Mouse (Mus musculus): ENCODE measurements around the gene Arl1. TPM values are rescaled to one million over a fixed set of nuclear protein-coding genes. Genes with fewer than 3 reads are reported as not detected.

Gene Arl1
- total and polyA plus RNA-seq, 3 experiments = 51.7 to 93.6 TPM; not detected in 1

DNA sequence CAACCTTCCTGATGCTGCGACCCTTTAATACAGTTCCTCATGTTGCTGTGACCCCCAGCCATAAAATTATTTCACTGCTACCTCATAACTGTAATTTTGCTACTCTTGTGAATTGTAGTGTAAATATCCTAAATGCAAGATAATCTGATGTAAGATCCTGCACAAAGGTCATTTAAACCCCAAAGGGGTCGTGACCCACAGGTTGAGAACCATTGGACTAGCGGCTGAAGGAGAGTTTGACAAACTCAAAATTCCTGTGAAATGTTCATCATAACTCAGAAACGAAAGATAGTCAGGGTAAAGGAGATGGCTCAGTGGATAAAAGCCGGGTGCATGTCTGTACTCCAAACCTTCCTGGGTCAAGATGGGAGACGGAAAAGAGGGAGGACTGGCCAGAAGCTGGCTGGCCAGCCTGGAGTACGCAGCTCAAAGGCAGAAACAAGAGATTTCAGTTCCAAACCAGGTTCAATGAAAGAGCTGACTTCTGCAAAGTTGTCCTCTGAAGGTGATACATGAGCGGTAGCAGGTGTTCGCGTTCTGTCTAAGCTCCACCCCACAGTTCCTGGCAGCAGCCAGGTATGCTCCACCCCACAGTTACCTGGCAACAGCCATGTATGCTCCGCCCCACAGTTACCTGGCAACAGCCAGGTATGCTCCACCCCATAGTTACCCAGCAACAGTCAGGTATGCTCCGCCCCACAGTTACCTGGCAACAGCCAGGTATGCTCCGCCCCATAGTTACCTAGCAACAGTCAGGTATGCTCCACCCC lies 13.5 kb upstream of the Arl1 start:
- H3K27me3 ChIP-seq (ENCODE audit: control insufficient read depth in 1 of 2, insufficient read depth in 2 of 2, low read length in 2 of 2) = peaks cover 0 to 5% of the 10 kb centered on the region in 2 experiments; a peak in 3 of 4 replicates
- H3K36me3 ChIP-seq (ENCODE audit: control insufficient read depth in 1 of 2, insufficient read depth in 2 of 2, low read length in 2 of 2) = peaks cover 0 to 5% of the 10 kb centered on the region in 2 experiments; a peak in 2 of 4 replicates
- no peak for DNase-seq (ENCODE audit: low read depth, low spot score)
- no peaks in the 10 kb centered on the region for H3K9me3 ChIP-seq (replicated peaks; ENCODE audit: insufficient read depth, low read length)
- no peaks in the 10 kb centered on the region for H3K79me2 ChIP-seq (ENCODE audit: control insufficient read depth, insufficient read depth, low read length, poor library complexity)
- H3K4me3 ChIP-seq (ENCODE audit: control insufficient read depth in 1 of 2, insufficient read depth in 1 of 2, low read depth in 2 of 2, low read length in 2 of 2) = no peak overlapping the region
- H3K9ac ChIP-seq (ENCODE audit: control insufficient read depth, low read depth, low read length, poor library complexity, severe bottlenecking) = no peak overlapping the region
- H3K27ac ChIP-seq (ENCODE audit: control insufficient read depth, low read depth, low read length) = no peak overlapping the region
- TF ChIP-seq TBP (IDR thresholded peaks at IDR 0.05; ENCODE audit: low read depth, low read length) = no peak
- TF ChIP-seq ZC3H11A (IDR thresholded peaks at IDR 0.05; ENCODE audit: low read depth, low read length) = no peak
- no peak for TF ChIP-seq CHD2 (IDR thresholded peaks at IDR 0.05; ENCODE audit: low read length)
- TF ChIP-seq USF1 (IDR thresholded peaks at IDR 0.05; ENCODE audit: low read depth, low read length) = no peak
- no peak for TF ChIP-seq POLR2AphosphoS5 (IDR thresholded peaks at IDR 0.05; ENCODE audit: borderline replicate concordance, low read depth, low read length)
- TF ChIP-seq USF2 (IDR thresholded peaks at IDR 0.05; ENCODE audit: borderline replicate concordance in 1 of 2, insufficient read depth in 1 of 2, low read depth in 1 of 2, low read length in 2 of 2) = no peak
- TF ChIP-seq ZKSCAN1 (IDR thresholded peaks at IDR 0.05; ENCODE audit: low read depth, low read length) = no peak
- TF ChIP-seq MAZ (IDR thresholded peaks at IDR 0.05; ENCODE audit: low read depth, low read length) = no peak
- no peak for TF ChIP-seq KAT2A (conservative IDR thresholded peaks at IDR 0.05; ENCODE audit: low read depth, low read length)
- TF ChIP-seq HCFC1 (IDR thresholded peaks at IDR 0.05; ENCODE audit: low read depth, low read length) = no peak
- TF ChIP-seq MYC (IDR thresholded peaks at IDR 0.05; ENCODE audit: low read depth, low read length) = no peak
- H3K4me1 ChIP-seq (ENCODE audit: control insufficient read depth in 1 of 2, insufficient read depth in 2 of 2, low read length in 2 of 2) = peaks cover 0 to 6% of the 10 kb centered on the region in 2 experiments; a peak in 2 of 4 replicates

DNA sequence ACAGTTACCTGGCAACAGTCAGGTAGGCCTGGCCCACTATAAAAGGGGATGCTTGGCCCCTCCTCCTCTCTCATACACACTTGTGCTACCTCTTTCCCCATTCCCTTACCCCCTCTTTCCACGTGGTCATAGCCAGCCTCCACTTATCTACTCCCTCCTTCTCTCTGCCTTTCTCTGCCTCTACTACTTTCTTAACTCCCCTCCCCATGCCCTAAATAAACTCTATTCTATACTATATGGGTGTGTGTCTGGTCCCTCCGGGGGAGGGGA lies 13.0 kb upstream of the Arl1 start:
- Histone ChIP-seq H3K36me3 (ENCODE audit: control insufficient read depth in 1 of 2, insufficient read depth in 2 of 2, low read length in 2 of 2) (peaks cover 0 to 2% of the 10 kb centered on the region in 2 experiments; a peak in 1 of 4 replicates), H3K4me3 (ENCODE audit: control insufficient read depth in 1 of 2, insufficient read depth in 1 of 2, low read depth in 2 of 2, low read length in 2 of 2) (no peak overlapping the region), H3K4me1 (ENCODE audit: control insufficient read depth in 1 of 2, insufficient read depth in 2 of 2, low read length in 2 of 2) (peaks cover 0 to 2% of the 10 kb centered on the region in 2 experiments; a peak in 2 of 4 replicates), H3K27ac (ENCODE audit: control insufficient read depth, low read depth, low read length) (no peak overlapping the region), H3K27me3 (ENCODE audit: control insufficient read depth in 1 of 2, insufficient read depth in 2 of 2, low read length in 2 of 2) (peaks cover 0 to 5% of the 10 kb centered on the region in 2 experiments; a peak in 3 of 4 replicates), H3K79me2 (ENCODE audit: control insufficient read depth, insufficient read depth, low read length, poor library complexity) (no peaks in the 10 kb centered on the region), H3K9ac (ENCODE audit: control insufficient read depth, low read depth, low read length, poor library complexity, severe bottlenecking) (no peak overlapping the region), H3K9me3 (replicated peaks; ENCODE audit: insufficient read depth, low read length) (no peaks in the 10 kb centered on the region)
- TF ChIP-seq SIN3A (IDR thresholded peaks at IDR 0.05; ENCODE audit: low read length) (no peak), MYB (IDR thresholded peaks at IDR 0.05; ENCODE audit: low read depth, low read length) (no peak), USF2 (IDR thresholded peaks at IDR 0.05; ENCODE audit: borderline replicate concordance in 1 of 2, insufficient read depth in 1 of 2, low read depth in 1 of 2, low read length in 2 of 2) (no peak), MXI1 (IDR thresholded peaks at IDR 0.05; ENCODE audit: low read depth, low read length) (no peak), MAX (IDR thresholded peaks at IDR 0.05; ENCODE audit: low read length) (no peak), GABPA (IDR thresholded peaks at IDR 0.05; ENCODE audit: low read depth, low read length) (no peak)
- no peak for DNase-seq (ENCODE audit: low read depth, low spot score)

All from MEL (cell line).